Mouse (Mus musculus) midbrain, embryonic 13.5 days (tissue): ENCODE results near the gene Lmnb2. TPM values are rescaled to one million over a fixed set of nuclear protein-coding genes. Genes with fewer than 3 reads are reported as not detected.

ENCODE experiments used
- ATAC-seq: fragments of 200-750 bp; cut with Nextera tagmentation; 2 replicates; pipeline ENCODE4 v1.8.0; 2017; ENCODE audit warnings: mild to moderate bottlenecking, moderate TSS enrichment, moderate library complexity
- H3K27ac ChIP-seq: fragments of 300-500 bp; sonication (generic); 2 replicates; pipeline ENCODE4 v1.5.1; 2015; ENCODE audit warnings: inconsistent platforms, mild to moderate bottlenecking, moderate library complexity
- H3K27me3 ChIP-seq: fragments of 300-500 bp; sonication (generic); 2 replicates; pipeline ENCODE4 v1.6.1; 2015; ENCODE audit warnings: mild to moderate bottlenecking, inconsistent platforms
- H3K36me3 ChIP-seq: fragments of 300-500 bp; sonication (generic); 2 replicates; pipeline ENCODE4 v1.6.1; 2015; ENCODE audit warnings: mild to moderate bottlenecking, inconsistent platforms
- H3K4me1 ChIP-seq: fragments of 300-500 bp; sonication (generic); replicated peaks from 2 replicates; pipeline ENCODE4 v1.6.1; 2015; ENCODE audit warnings: inconsistent platforms
- H3K4me2 ChIP-seq: fragments of 300-500 bp; sonication (generic); replicated peaks from 2 replicates; pipeline ENCODE4 v1.6.1; 2015; ENCODE audit warnings: moderate library complexity, mild to moderate bottlenecking, inconsistent platforms
- H3K4me3 ChIP-seq: fragments of 300-500 bp; sonication (generic); replicated peaks from 2 replicates; pipeline ENCODE4 v1.5.1; 2015; ENCODE audit warnings: mild to moderate bottlenecking, inconsistent platforms
- H3K9ac ChIP-seq: fragments of 300-500 bp; sonication (generic); replicated peaks from 2 replicates; pipeline ENCODE4 v1.6.1; 2015; ENCODE audit warnings: mild to moderate bottlenecking, inconsistent platforms
- H3K9me3 ChIP-seq: fragments of 300-500 bp; sonication (generic); 2 replicates; pipeline ENCODE4 v1.6.1; 2016; ENCODE audit warnings: mild to moderate bottlenecking, inconsistent platforms
- WGBS: fragments of 180-500 bp; shearing (Covaris S2); methylation state at CpG from one replicate; pipeline ENCODE4 v1.1.7; 2015; 5-methylcytosine and 5-hydroxymethylcytosine counted together
- polyA plus RNA-seq: library from polyadenylated mRNA; unstranded; fragments of >200 nt; fragmentation: Nextera tagmentation; extraction: Ambion mirVana; gene quantifications from 2 replicates; pipeline ENCODE4 v1.2.1, GENCODE M21; 2015

Gene Lmnb2
- polyA plus RNA-seq, 1 experiment from 2014 or later: 48.2 TPM

- H3K4me3 ChIP-seq: peak overlapping the region; percentile 9
- no peak for ATAC-seq
- no peaks in the 10 kb centered on the region for H3K9me3 ChIP-seq
- peak overlapping the region; percentile 41 for H3K4me2 ChIP-seq
- H3K36me3 ChIP-seq: no peaks in the 10 kb centered on the region
- no peaks in the 10 kb centered on the region for H3K27me3 ChIP-seq
- peaks cover 12% of the 10 kb centered on the region for H3K4me1 ChIP-seq
- peak overlapping the region; percentile 30; the same call in 1 of the 2 replicates for H3K9ac ChIP-seq
- H3K27ac ChIP-seq: no peak overlapping the region
- 4% methylated on average over 16 of the region's 16 CpGs for WGBS
Observed at GRCm38 (mm10) chr10:80921923-80922322, 3.9 kb upstream of the Lmnb2 start.

DNA sequence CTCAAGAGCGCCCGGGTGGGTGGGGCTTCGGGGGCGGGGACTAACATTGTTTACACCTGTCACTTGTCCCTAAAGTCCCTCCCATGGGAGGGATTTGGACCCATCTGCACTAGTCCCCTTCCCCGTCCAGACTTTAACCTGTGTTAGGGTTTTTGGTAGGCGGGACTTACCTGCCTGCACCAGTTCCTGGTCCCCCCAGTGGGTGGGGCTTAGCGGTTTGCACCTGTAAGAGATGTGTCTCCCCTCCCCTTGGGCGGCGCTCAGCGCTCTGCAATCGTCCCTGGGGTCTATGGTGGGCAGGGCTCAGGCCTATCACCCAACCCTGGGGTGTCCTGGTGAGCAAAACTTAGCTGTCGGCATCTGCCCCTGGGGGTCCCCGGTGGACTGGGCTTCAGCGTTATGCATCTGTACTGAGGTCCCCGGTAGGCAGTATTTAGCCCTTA, 688 bp downstream of the Lmnb2 start:
- Histone ChIP-seq H3K4me2 (peak overlapping the region; percentile 99), H3K27ac (peak overlapping the region; percentile 82; the same call in 1 of the 2 replicates), H3K9me3 (no peaks in the 10 kb centered on the region), H3K9ac (peak overlapping the region; percentile 91), H3K4me1 (peaks cover 33% of the 10 kb centered on the region), H3K36me3 (peaks cover 29% of the 10 kb centered on the region), H3K27me3 (no peaks in the 10 kb centered on the region), H3K4me3 (peak overlapping the region; percentile 91)
- WGBS: 2% methylated on average over 15 of the region's 15 CpGs
- peak; percentile 64 for ATAC-seq

GRCm38 (mm10) chr10:80915736-80916135, 2.3 kb downstream of the Lmnb2 start:
- H3K4me3 ChIP-seq: no peak overlapping the region
- H3K27ac ChIP-seq: no peak overlapping the region
- H3K4me1 ChIP-seq: peaks cover 29% of the 10 kb centered on the region
- no peaks in the 10 kb centered on the region for H3K9me3 ChIP-seq
- H3K36me3 ChIP-seq: peaks cover 45% of the 10 kb centered on the region
- ATAC-seq: no peak
- H3K27me3 ChIP-seq: no peaks in the 10 kb centered on the region
- peak overlapping the region; percentile 99; the same call in 1 of the 2 replicates for H3K4me2 ChIP-seq
- 94% methylated on average over 4 of the region's 4 CpGs for WGBS
- H3K9ac ChIP-seq: no peak overlapping the region; the same call in 1 of the 2 replicates

- Histone ChIP-seq H3K4me1 (peaks cover 29% of the 10 kb centered on the region), H3K9me3 (no peaks in the 10 kb centered on the region), H3K27ac (no peak overlapping the region), H3K27me3 (no peaks in the 10 kb centered on the region), H3K9ac (no peak overlapping the region), H3K4me2 (no peak overlapping the region), H3K4me3 (no peak overlapping the region), H3K36me3 (peaks cover 50% of the 10 kb centered on the region)
- 91% methylated on average over 2 of the region's 2 CpGs for WGBS
- ATAC-seq: no peak
Observed at GRCm38 (mm10) chr10:80915260-80915659, 2.8 kb downstream of the Lmnb2 start.

GRCm38 (mm10) chr10:80914253-80914656, 3.8 kb downstream of the Lmnb2 start:
- Histone ChIP-seq H3K9me3 (no peaks in the 10 kb centered on the region), H3K4me2 (no peak overlapping the region), H3K4me1 (peaks cover 29% of the 10 kb centered on the region), H3K27ac (no peak overlapping the region), H3K4me3 (no peak overlapping the region), H3K9ac (no peak overlapping the region), H3K36me3 (peaks cover 60% of the 10 kb centered on the region), H3K27me3 (no peaks in the 10 kb centered on the region)
- ATAC-seq: no peak
- 91% methylated on average over 5 of the region's 5 CpGs for WGBS

DNA sequence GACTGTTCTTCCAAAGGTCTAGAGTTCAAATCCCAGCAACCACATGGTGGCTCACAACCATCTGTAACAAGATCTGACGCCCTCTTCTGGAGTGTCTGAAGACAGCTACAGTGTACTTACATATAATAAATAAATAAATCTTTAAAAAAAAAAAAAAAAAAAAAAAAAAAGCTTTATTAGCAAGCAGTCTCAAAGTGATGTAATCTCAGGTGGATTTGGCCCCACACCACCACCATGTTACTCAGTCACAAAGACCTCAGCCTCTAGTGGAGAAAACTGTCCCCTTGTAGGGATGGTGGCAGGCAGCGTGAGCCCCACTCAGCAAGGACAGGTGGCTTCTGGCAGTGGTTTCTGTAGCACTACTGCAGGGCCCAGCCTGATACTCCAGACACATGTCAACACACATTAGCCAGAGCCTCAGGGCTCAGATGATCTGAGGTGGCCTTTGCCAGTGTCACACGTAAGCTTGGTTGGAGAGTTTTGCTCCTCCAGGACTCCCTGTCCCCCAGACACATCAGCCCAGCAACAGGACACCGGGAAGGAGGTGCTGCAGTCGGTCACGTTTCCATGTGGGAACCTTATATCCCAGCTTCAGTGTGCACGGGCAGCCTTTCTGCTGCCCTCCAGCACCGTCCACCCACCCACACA, 4.6 kb downstream of the Lmnb2 start:
- 93% methylated on average over 8 of the region's 8 CpGs for WGBS
- Histone ChIP-seq H3K27ac (no peak overlapping the region), H3K9ac (0 out of 2 replicates have a peak overlapping the region, but pooled peaks have one; percentile 23), H3K4me3 (no peak overlapping the region), H3K27me3 (no peaks in the 10 kb centered on the region), H3K9me3 (no peaks in the 10 kb centered on the region), H3K4me1 (peaks cover 29% of the 10 kb centered on the region), H3K4me2 (no peak overlapping the region), H3K36me3 (peaks cover 68% of the 10 kb centered on the region)
- no peak for ATAC-seq

DNA sequence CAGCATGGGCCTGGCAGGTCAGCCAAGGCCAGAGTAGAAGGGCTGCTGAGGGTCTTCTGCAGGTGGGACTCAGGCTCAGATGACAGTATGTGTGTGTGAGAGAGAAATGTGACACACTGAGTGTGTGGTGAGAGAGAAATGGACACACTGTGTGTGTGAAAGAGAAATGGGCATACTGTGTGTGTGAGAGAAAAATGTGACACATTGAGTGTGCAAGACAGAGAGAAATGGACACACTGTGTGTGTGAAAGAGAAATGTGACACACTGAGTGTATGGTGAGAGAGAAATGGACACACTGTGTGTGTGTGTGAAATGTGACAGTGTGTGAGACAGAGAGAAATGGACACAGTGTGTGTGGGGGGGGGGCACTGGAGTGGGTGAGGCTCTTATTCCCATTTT, 6.2 kb downstream of the Lmnb2 start:
- Histone ChIP-seq H3K4me3 (no peak overlapping the region), H3K9ac (no peak overlapping the region), H3K27ac (no peak overlapping the region), H3K27me3 (no peaks in the 10 kb centered on the region), H3K4me2 (no peak overlapping the region), H3K4me1 (peaks cover 20% of the 10 kb centered on the region), H3K9me3 (no peaks in the 10 kb centered on the region), H3K36me3 (peaks cover 83% of the 10 kb centered on the region)
- ATAC-seq: no peak

GRCm38 (mm10) chr10:80911354-80911753, 6.7 kb downstream of the Lmnb2 start:
- H3K9ac ChIP-seq: no peak overlapping the region
- peaks cover 15% of the 10 kb centered on the region for H3K4me1 ChIP-seq
- H3K36me3 ChIP-seq: peaks cover 86% of the 10 kb centered on the region
- H3K4me2 ChIP-seq: no peak overlapping the region
- no peaks in the 10 kb centered on the region for H3K27me3 ChIP-seq
- no peaks in the 10 kb centered on the region for H3K9me3 ChIP-seq
- H3K4me3 ChIP-seq: no peak overlapping the region
- 95% methylated on average over 4 of the region's 4 CpGs for WGBS
- ATAC-seq: no peak
- H3K27ac ChIP-seq: no peak overlapping the region

GRCm38 (mm10) chr10:80909375-80910162, 8.5 kb downstream of the Lmnb2 start:
- Histone ChIP-seq H3K36me3 (peaks cover 93% of the 10 kb centered on the region), H3K9ac (no peak overlapping the region), H3K27me3 (no peaks in the 10 kb centered on the region), H3K4me2 (no peak overlapping the region), H3K27ac (no peak overlapping the region), H3K4me1 (no peaks in the 10 kb centered on the region), H3K4me3 (no peak overlapping the region), H3K9me3 (no peaks in the 10 kb centered on the region)
- no peak for ATAC-seq
- 96% methylated on average over 22 of the region's 22 CpGs for WGBS

- Histone ChIP-seq H3K36me3 (peaks cover 77% of the 10 kb centered on the region), H3K9me3 (no peaks in the 10 kb centered on the region), H3K4me2 (no peak overlapping the region), H3K4me3 (no peak overlapping the region), H3K9ac (0 out of 2 replicates have a peak overlapping the region, but pooled peaks have one; percentile 32), H3K27me3 (no peaks in the 10 kb centered on the region), H3K27ac (no peak overlapping the region), H3K4me1 (peaks cover 3% of the 10 kb centered on the region)
- 90% methylated on average over 11 of the region's 11 CpGs for WGBS
- no peak for ATAC-seq
Observed at GRCm38 (mm10) chr10:80904709-80905108, 13.3 kb downstream of the Lmnb2 start.

DNA sequence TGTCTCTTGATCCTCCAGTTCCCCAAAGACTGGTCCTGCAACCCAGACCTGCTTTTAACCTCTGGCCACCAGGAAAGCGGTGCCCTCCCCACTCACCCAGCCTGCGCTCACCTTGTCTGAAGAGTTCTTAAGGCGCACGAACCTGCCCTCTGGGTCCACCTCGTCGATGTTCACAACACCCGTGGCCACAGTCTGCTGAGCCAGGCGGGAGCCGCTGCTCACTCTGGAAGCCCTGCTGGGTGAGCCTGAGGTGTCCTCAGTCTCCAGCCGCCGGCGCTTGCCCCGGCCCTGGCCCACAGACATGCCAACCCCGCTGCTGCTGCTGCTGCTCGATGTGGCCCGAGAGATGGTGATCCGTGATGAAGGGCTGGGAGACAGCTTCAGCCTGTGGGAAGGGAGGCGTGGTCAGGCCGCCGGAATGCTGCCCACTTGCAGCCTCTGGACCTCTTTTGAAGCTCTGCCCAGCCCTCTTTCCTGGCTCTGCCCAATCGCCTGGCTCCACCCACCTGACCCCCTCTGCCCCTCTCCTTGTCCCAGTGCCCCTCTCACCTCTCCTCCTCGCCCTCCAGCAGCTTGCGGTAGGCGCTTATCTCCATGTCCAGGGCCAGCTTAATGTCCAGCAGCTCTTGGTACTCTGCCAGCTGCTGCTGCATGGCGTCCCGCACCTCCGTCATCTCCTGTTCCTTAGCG, 13.9 kb downstream of the Lmnb2 start:
- WGBS: 89% methylated on average over 28 of the region's 28 CpGs
- no peak overlapping the region for H3K4me3 ChIP-seq
- H3K4me2 ChIP-seq: no peak overlapping the region
- ATAC-seq: no peak
- H3K4me1 ChIP-seq: peaks cover 9% of the 10 kb centered on the region
- no peak overlapping the region for H3K9ac ChIP-seq
- H3K9me3 ChIP-seq: no peaks in the 10 kb centered on the region
- H3K36me3 ChIP-seq: peaks cover 76% of the 10 kb centered on the region
- H3K27ac ChIP-seq: no peak overlapping the region
- H3K27me3 ChIP-seq: no peaks in the 10 kb centered on the region

- Histone ChIP-seq H3K4me1 (peaks cover 13% of the 10 kb centered on the region), H3K9ac (no peak overlapping the region), H3K4me3 (no peak overlapping the region), H3K27me3 (no peaks in the 10 kb centered on the region), H3K9me3 (no peaks in the 10 kb centered on the region), H3K36me3 (peaks cover 76% of the 10 kb centered on the region), H3K27ac (no peak overlapping the region), H3K4me2 (no peak overlapping the region)
- ATAC-seq: no peak
- WGBS: 90% methylated on average over 10 of the region's 10 CpGs
Observed at GRCm38 (mm10) chr10:80903282-80903681, 14.8 kb downstream of the Lmnb2 start.
